Mouse (Mus musculus) CD4-positive naive resting alpha-beta T cell, adult 57 days (primary cell): Measurements from ENCODE around the gene Mpc1. TPM values are rescaled to one million over a fixed set of nuclear protein-coding genes. Genes with fewer than 3 reads are reported as not detected.

Source experiments
- total RNA-seq: library from RNA; stranded (reverse); gene quantifications from one replicate; pipeline ENCODE4 v1.2.4, GENCODE M21; 2023

Mpc1 gene
- 41.4 TPM for total RNA-seq

DNA sequence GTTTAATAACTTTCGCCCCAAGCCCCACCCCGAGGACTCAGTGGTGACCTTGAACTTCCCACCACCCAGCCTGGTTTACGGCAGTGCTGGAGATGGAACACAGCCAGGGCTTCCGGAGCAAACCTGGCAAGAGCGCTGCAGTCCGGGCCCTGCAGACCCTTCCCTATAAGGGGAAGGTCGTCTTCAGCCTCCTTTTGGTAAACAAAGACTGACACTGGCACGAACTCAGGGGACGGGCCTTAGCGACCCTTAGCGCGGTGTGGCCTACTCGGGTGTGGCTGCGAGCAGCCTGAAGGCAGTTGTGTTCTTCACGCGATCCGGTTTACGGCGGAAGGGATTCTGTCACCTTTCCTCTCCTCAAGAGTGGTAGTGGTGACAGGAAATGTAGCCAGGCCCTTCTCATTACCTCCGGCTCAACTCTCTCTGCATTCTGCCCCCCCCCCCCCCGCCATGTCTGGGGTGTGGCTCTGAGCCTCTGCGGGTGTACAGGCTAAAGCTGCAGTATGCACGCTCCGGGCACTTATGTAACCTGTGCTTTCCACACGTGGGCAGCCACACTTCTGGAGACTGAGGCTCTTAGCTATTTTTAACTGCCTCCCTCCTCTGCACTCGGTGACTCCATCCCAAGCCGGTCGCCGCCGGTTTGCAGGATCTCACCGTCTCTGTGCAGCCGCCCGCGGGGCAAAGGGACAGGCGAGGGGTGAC lies at the start of gene Mpc1:
Gene Mpc1, plus strand, starts transcription at position 84 of the 705 bp plus-strand sequence.

DNA sequence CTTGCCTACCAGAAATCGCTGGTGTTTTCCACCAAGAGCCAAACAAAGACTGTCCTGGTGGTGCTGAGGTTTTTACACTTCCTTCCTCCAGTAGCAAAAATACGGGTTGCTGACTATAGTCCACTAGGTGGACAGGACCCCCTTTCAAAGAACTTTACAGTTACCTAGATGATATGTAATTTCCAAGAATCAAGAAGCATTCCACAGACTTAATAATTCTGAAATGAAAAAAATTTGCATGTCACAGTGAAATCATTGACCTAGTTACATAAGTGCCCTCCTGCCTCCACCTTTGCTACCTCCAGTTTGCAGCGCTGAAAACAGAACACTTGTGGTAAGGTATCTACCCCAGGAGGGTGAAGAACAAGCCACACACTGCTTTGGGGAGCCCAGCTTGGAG lies 47.0 kb upstream of the Mpc1 start, which contains the start of gene Ccr6:
Gene Ccr6, plus strand, starts transcription at position 301 of the 400 bp plus-strand sequence.

DNA sequence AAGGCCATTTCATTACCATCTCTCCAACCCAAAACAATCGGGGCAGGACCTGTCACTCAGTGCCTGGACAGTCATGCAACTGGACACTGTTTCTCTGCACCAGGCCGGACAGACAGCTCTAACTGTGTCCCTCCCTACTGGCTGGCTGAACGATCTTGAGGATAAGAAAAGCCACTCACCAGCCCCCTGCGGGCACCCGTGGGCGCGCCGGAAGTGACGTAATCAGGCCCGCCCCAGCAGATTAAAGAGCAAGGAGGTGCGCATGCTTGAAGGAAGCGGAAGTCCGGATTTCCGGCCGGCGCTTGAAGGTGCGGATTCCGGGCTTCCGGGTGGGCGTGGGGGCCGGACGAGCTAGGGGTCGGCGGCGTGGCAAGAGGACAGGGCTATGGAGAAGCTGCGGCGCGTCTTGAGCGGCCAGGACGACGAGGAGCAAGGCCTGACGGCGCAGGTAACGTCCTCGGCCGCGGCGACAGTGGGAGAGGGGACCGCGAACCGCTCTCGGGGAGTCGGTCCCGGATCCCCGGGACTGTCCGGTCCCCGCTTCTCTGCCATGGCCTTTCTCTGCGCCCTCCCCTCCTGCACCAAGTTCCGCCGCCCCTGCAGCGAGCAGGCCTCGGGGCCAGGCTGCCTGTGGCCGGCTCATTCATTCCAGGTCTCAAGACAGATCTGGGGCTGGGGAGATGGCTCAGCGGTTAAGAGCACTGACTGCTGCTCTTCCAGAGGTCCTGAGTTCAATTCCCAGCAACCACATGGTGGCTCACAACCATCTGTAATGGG lies 28.3 kb downstream of the Mpc1 start, which contains the start of gene Sft2d1:
Gene Sft2d1, plus strand, starts transcription at position 265 of the 777 bp plus-strand sequence.

DNA sequence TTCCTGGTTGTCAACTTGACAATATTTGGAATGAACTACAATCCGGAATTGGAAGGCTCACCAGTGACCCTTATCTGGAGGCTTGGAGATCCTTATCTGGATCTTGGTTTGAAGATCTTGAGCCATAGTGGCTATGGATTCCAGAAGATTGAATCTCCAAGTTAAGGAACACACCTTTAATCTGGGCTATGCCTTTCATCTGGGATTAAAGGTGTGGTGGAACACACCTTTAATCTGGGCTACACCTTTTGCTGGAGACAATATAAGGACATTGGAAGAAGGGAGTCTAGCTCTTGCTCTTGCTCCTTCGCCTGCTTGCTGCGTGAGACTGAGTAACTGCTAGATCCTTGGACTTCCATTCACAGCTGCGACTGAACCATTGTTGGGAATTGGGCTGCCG lies 54.5 kb downstream of the Mpc1 start, which contains the start of gene Prr18:
Gene Prr18, plus strand, starts transcription at position 301 of the 400 bp plus-strand sequence.

Other genes starting within 250 kb of the Mpc1 start
- 1.8 TPM for gene Gm49673, start 135.1 kb upstream of the Mpc1 start, total RNA-seq
- 42.3 TPM for gene Rnaset2a, start 134.8 kb upstream of the Mpc1 start, total RNA-seq
- 23.6 TPM for gene Fgfr1op, start 117.4 kb upstream of the Mpc1 start, total RNA-seq
- gene Ccr6, start 46.9 kb upstream of the Mpc1 start, total RNA-seq = 1.9 TPM
- 99.8 TPM for gene Sft2d1, start 28.2 kb downstream of the Mpc1 start, total RNA-seq
- gene Prr18, start 54.6 kb downstream of the Mpc1 start, total RNA-seq = 0.50 TPM
- gene T2, start 73.1 kb downstream of the Mpc1 start, total RNA-seq = 0.35 TPM
- gene T, start 151.5 kb downstream of the Mpc1 start, total RNA-seq = not detected
- not detected for gene Pde10a, start 242.5 kb downstream of the Mpc1 start, total RNA-seq